Mouse (Mus musculus): ENCODE data around the gene Olfr1230.

Olfr1230 gene

DNA sequence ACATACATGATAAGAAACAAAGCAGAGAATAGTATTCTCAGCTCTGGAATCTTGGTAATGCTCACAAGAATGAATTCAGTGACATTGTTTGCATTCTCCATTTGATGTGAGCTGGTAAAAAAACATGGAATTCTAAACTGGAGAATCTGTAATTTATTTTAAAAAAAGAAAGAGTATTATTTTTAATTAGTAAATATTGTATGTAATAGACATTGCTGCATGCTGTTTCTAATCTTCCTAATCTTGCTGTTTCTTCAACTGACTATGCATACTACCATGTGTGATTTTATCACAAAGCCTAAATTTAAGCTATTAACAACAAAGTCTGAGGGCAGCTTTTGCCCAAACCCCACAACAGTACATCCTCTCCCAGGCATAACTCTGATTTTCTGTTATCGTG, at the start of gene Olfr1230:
Gene Olfr1230 (minus strand): TSS at position 101 of the 400 bp plus-strand sequence.
- DNase-seq, result no peak

- DNase-seq, result no peak
Measured at GRCm38 (mm10) chr2:89342298-89342697, 45.2 kb upstream of the Olfr1230 start, which contains the start of gene Olfr1233. TSS of gene Olfr1233 (minus strand) at chr2:89342398.

GRCm38 (mm10) chr2:89329575-89329974, 32.5 kb upstream of the Olfr1230 start, which contains the start of gene Olfr1232:
TSS of gene Olfr1232 (minus strand) at chr2:89329675.
- DNase-seq, result no peak

GRCm38 (mm10) chr2:89306974-89307373, 9.9 kb upstream of the Olfr1230 start, which contains the start of gene Olfr1231:
TSS of gene Olfr1231 (minus strand) at chr2:89307074.
- DNase-seq, result no peak

- DNase-seq, result no peak
Measured at GRCm38 (mm10) chr2:89287914-89288313, 9.2 kb downstream of the Olfr1230 start, which contains the start of gene Olfr1229. TSS of gene Olfr1229 (minus strand) at chr2:89288014.

DNA sequence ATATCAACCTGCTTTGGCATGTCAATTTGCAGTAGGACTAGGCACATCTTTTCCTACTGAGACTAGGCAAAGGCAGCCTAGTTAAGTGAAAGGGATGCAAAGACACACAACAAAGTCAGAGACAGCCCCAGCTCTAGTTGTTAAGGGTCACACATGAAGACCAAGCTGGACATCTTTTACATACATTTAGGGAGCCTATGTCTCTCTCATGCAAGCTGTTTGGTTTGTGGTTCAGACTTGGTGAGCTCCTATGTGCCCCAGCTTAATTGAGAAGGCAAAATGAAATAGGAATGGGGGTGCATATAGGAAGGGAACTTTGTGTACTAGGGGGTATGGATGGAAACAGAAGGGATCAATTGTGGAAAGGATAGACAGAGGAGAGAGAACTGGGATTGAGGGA, 43.1 kb downstream of the Olfr1230 start, which contains the start of gene Olfr1228:
Gene Olfr1228 (minus strand): TSS at position 101 of the 400 bp plus-strand sequence.
- DNase-seq, result no peak

All from cerebellum, adult 9-10 months (tissue).